Mouse (Mus musculus) stomach, embryonic 14.5 days (tissue): ENCODE results near the gene Rbm12b1. TPM values are rescaled to one million over a fixed set of nuclear protein-coding genes. Genes with fewer than 3 reads are reported as not detected.

Source experiments
- polyA plus RNA-seq: library from polyadenylated mRNA; unstranded; fragments of >200 nt; fragmentation: Nextera tagmentation; extraction: Ambion mirVana; gene quantifications from 2 replicates; pipeline ENCODE4 v1.2.1, GENCODE M21; 2014

Gene Rbm12b1
- polyA plus RNA-seq, 1 experiment from 2014 or later: 5.4 TPM

Other genes starting within 250 kb of the Rbm12b1 start
- gene Gm10604, start 159.0 kb upstream of the Rbm12b1 start, polyA plus RNA-seq: 0.83 and 1.1 TPM in 2 replicates
- 12.9 and 14.9 TPM in 2 replicates for gene Rbm12b2, start 50.8 kb upstream of the Rbm12b1 start, polyA plus RNA-seq
- 102 and 105 TPM in 2 replicates for gene Fam92a, start 31.8 kb downstream of the Rbm12b1 start, polyA plus RNA-seq